Mouse (Mus musculus) left cerebral cortex, postnatal 14 days (tissue): ENCODE results near the gene Nfib. TPM values are rescaled to one million over a fixed set of nuclear protein-coding genes. Genes with fewer than 3 reads are reported as not detected.

Experiments used
- DNase-seq, 2 experiments: peaks; one replicate each; pipeline ENCODE4 v3.0.0; 2021 to 2022; ENCODE audit warnings: low spot score in 2 of 2, mixed read lengths in 1 of 2
- intact Hi-C: fragments of 180-260 bp; cut with DNase I; formaldehyde crosslinking; loops from one replicate; pipeline ENCODE4 v1.15.1; 2025
- total RNA-seq, 2 experiments: library from RNA; stranded (reverse); gene quantifications; 2 replicates each; pipeline ENCODE4 v1.2.3; 2021

Gene Nfib
- total RNA-seq, 2 experiments from 2014 or later, result 94.4 to 100 TPM

DNA sequence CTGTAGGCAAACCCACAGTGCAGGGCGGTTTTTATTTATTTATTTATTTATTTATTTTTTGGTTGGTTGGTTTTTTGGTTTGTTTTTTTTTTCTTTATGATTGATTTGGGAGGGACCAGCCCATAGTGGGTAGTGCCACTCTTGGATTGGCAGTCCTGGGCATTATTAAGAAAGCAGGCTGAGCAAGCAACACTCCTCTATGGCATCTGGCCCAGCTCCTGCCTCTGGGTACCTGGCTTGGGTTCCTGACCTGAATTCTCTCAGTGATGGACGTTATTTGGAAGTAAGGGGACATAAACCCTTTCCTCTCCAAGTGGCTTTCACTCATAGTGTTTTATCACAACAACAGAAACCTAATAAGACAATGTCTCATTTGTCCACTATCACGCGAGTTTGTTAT, 309.5 kb downstream of the Nfib start:
- DNase-seq, result no peak
- intact Hi-C loops, result no loop called here

DNA sequence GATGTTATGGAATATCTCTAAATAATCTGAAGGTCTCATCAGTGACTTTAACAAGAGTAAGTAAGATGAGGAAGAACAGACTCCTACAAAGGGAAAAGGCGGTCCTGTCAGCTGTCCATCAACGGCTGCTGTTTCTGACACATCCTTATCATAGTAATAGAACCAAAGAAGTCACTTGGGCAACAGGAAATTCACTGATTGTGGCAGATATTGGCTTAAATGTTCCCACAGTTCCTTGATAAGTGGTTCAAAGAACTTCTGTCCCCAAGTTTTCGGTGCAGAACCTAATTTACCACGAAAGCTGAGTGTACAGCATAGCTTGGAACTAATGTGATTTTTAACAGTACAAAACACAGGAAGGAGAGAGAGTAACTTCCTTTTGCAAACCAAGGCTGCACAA, 311.2 kb downstream of the Nfib start:
- no peak for DNase-seq
- intact Hi-C loops, result no loop called here

DNA sequence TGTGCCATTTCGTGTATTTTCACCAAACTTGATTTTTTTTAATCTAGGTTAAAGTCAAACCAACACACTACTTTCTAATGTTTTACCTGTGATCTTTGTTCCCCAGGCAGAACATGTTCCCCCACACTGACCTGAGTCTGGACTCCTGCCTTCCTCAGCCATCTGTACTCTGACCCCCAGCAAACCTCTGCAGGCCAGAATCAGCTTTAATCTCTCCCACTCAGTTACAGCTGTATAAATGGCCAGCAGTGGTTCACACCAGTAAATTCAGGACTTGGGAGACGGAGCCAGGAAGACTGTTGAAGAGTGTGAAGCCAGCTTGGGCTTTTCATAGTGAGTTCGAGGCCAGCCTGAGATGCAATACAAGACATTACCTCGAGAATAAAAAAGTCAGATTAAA, 312.5 kb downstream of the Nfib start:
- intact Hi-C loops, result no loop called here
- no peak for DNase-seq

DNA sequence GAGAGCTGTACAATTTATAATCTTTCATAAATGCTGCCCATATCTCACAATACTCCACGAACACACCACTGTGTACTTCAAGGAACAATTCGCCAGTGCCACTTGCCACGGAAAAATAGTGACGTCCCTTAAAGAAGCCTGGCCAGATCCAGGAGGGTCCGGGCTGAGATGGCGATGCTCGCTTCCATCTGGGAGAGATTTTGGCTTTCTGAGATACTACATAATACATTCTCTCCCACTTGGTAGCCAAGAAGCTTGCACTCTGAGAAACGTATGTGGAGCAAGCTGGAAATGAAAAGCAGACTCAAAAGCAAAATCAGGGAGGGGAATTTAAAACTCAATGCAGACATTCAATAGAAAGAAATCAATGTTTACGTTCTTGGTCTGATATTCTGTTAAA, 313.1 kb downstream of the Nfib start:
- no peak for DNase-seq
- intact Hi-C loops, result no loop called here

DNA sequence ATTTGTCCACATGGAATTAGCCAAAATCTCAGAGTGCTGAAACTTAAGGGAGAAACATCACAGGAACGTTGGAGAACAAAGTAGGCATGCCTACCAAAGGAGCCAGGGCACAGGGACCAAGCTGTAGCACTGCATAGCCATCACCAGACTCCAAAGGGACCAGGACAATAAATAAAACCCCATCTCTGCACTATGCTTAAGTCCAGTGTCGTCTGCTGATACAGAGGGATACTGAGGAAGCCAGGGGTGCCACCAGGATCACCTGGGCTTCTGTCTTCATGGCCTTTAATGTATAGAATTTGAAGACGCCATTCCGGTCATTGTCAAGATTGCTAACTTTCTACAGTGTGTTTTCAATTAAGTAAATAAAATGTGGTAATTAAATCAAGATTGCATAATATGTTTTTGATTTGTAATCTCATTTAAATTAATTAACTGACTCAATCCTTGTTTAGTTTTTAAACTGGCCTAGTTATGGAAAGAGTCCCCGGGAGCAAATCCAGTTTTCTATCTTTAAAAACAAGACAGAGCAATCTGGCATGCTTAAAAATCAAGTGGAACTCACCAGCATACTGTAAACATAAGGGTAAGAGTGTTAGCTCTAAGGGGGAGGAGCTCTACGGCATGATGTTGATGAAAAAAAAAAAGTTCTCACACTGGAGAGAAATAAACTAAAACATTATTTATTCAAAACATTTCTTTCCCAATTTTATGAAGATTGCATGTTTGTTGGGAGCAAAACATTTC, 313.7 kb downstream of the Nfib start:
- DNase-seq, result no peak
- intact Hi-C loops, result no loop called here

DNA sequence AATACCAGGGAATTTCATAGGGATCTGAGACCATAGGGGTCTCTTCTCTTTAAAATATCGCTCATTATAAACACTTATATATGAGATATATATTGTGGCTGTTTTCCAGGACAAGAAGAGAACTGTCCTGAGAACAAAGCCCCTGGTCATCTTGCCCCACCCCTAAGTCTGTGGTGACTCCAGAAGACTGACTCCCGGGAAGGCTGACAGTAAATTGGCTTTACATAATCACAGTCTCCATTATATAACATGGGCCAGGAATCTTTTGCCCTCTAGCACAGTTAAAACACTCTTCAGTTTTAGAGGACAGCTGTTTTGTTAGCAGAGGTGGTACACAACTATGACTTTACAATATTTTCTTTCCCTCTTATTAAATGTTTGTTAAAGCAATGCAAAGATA, 315.0 kb downstream of the Nfib start:
- intact Hi-C loops, result no loop called here
- no peak for DNase-seq

DNA sequence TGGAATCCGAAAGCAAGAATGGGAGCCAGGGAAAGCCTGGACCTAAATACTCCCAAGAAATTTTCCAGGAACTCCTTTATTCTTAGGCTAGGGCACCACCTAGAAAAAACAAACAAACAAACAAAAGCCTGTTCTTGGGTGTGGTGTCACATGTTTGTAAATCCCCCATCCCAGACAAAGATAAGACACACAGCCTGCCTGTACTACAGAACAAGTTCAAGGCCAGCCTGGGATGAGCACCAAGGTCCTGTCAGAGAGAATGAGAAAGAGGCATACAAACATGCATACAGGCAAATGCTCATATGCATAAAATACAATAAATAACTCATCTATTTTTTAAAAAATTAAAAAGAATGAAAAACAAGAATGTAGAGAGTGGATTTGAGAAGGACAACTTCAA, 315.7 kb downstream of the Nfib start:
- intact Hi-C loops, result no loop called here
- no peak for DNase-seq

DNA sequence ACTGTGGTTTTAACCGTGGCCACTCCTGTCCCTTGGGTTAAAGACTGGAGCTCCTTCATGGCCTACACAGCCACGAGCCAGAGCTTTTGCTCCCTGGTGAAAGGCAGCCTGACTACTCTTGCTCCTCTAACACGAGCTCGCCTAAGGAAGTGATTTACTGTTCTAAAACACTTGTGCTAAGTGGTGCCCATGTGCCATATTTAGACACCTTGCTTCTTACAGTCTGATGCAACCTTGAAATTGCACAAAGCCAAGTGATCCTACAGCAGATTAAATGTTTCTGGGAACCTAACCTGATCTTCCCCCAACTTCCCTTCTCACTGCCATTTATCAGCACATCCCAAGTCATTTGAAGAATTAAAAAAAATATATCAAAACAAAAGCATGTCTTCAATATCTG, 317.9 kb downstream of the Nfib start:
- DNase-seq, result no peak
- intact Hi-C loops, result no loop called here

DNA sequence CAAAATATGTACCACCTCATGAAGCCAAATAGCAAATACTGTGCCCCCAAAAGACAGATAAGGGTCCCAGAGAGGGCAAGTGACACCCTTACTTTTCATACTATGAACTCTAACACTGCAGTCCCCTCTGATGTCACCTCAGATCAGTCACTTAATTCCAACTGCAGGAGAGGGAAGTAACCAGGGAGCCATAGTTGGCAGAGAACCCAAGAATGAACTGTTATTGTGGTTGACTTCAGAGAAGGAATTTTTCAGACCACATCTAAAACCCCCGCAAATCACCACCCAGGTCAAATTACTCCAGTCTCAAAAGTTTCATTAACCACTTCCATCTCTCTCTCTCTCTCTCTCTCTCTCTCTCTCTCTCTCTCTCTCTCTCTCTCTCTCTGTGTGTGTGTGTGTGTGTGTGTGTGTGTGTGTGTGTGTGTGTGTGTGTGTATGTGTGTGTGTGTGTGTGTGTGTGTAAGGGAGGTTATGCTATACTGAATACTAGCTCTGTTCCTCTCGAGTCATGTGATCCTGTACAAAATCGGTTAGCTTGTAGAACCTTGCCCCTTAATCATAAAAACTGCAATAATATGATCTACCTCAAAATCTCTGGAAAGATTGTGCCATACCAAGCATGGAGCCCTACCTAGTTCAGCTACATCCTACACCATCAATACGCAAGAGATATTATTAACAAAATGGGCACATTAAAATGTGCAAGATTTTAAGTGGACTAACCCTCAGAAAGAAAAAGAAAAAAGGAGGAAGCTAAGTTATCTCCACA, 319.1 kb downstream of the Nfib start:
- DNase-seq, result no peak
- intact Hi-C loops, result no loop called here

DNA sequence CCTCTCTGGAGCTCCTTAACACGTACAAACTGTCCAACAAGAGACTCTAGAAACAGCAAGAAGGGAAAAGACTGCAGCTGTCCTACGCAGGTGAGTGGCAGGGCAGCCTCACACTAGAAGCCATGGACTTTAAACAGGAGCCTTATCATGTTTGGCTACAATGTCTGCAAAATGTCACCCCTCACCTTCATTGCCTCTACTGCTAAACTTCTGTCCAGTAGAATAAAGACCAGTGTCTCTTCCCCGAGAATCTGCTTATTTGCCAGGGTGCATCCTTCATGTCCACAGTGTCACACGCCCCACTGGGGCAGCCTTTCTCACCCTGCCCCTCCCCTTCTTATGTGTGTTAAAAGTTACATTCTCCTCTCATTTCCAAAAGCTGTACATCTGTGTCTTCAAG, 319.9 kb downstream of the Nfib start:
- intact Hi-C loops, result no loop called here
- no peak for DNase-seq

DNA sequence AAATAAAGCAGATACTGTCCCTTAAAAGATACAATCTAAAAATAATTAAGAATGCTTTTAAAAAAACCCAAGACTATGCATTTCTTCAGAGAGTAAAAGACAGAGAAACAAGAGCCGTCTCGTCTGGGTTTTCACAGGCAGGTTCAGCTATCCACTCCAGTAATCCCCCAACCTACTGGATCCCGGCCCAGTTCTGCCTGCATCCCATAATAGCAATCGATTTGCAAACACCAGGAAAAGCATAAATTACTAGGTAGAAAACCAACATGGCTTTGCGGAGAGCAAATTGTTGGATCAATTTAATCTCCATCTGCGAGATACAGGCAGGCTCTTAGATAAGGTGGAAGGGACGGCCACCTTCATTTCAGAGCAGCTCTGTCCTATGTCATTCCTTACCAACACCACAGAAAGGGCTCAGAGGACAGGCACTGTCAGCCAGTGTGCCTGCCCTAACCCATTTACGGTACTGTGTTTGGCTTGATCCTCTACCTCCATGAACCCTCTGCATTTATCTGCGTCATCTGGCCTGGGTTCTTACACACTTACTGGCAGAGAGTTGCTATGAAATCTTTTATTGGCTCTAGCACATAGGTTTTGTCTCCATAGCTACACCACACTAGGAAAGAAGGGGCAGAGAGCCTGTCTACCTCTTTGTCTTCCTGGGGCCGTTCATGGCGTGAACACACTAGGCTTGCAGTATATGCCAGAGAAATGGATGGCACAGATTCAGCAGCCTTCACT, 321.4 kb downstream of the Nfib start:
- peak in 1 of 2 experiments; percentile 23 for DNase-seq
- intact Hi-C loops, result no loop called here

DNA sequence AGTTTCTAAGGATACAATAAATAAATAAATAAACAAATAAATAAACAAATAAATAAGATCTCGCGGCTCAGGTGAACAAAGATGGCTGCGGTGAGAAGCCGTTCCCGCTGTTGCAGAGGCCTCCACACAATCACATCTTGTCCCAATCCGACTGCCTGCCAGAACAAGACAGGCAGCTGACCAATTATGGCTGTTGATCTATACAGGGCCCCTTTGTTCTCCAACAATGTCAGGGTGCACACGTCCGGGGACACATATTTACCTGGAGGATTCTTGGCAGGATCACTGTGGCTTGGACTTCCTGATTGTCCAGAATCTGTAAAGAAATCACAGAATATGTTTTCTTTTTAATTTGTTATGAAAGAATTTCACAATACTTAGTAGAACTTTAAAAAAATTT, 322.2 kb downstream of the Nfib start:
- no peak for DNase-seq
- intact Hi-C loops, result no loop called here

DNA sequence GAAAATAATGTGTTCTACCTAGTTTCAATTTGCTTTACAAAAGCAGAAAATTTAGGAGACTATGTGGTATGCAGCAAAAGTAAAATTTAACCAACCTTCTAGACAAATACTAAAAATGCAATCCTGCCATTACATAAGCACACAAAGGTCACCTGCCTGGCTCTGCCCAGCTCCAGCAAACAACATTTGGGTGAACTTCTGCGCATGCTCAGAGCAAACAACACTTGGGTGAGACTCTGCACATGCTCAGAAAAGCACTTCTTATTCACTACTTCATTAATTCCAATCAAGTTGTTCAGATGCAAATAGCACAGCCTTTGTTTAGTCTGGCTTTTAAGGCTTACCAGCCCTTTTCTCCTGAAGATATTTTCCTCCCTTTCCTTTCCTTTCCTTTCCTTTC, 323.8 kb downstream of the Nfib start:
- intact Hi-C loops, result no loop called here

DNA sequence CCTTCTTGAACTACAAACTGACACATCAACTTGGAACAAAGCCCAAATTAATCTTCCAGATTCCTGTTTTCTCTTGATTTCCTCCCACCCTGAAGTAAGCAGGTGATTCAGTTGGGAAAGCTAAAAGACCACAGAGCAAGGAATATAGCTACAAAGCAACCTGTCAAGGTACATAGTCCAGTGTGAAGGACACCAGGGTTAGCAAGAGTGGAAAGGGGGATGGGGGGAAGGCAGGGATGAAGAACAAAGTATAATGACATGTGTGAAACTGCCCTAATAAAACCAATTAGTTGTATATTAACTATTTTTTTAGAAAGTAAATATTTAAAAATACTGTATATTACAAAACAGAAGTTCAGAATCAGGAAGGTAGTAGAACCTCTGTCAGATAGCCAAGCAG, 325.0 kb downstream of the Nfib start:
- intact Hi-C loops, result no loop called here
- DNase-seq, result no peak

More for the DNA sequence above, 323.8 kb downstream of the Nfib start:
- no peak for DNase-seq

DNA sequence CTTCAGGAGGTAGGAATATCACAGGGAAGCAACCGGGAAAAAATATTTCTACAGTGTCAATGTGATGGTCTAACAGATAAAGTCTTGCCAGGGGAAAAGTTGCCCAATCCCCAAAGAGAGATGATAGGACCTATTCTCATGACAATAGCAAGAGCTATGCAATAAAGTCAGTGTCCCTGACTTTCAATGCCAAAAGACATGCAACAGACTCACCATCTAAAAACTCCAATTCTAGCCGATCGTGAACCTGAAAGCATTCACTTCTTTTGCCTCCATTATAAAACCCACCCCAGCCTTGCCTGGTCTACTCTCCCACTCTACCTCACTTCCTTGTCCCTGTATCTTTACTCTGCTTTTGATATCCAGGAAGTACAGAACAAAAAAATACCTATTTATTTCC, 327.5 kb downstream of the Nfib start:
- intact Hi-C loops, result no loop called here
- DNase-seq, result no peak

DNA sequence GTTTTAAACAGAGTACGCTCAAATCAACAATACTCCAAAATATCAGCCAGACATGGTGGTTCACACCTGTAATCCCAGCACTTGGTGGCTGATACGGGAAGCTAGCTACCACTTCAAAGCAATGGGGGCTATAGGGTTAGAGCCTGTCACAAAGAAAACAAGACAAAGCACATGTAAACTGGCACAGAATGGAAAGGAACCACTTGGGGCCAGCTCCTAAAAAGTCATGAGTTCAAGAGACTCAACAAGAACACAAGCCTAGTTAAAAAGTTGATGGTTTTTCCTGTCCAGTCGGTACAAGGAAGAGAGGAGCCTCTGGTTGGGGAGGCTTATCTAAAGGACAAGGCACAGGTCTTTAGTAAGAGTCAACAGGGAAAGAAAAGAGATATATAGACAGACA, 327.9 kb downstream of the Nfib start:
- intact Hi-C loops, result no loop called here
- DNase-seq, result no peak

DNA sequence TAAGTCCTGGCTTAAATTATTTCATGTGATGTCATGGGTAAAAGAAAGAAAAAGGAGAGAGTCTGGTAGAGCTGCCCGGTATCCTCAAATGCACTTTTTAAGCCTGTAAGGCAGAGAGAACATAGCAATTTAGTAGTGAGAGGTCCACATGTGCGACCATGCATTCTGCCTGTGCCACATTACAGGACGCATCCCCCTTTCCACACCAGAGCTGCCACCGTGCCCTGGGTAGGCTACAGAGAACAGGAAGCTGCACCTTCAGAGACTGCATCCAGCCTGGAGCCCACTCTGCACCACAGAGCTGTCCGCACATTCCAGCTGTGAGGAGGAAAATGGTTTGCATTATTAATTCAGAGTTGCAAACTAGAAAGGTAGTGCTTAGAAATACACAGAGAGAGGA, 331.0 kb downstream of the Nfib start:
- intact Hi-C loops, result no loop called here
- DNase-seq, result no peak

DNA sequence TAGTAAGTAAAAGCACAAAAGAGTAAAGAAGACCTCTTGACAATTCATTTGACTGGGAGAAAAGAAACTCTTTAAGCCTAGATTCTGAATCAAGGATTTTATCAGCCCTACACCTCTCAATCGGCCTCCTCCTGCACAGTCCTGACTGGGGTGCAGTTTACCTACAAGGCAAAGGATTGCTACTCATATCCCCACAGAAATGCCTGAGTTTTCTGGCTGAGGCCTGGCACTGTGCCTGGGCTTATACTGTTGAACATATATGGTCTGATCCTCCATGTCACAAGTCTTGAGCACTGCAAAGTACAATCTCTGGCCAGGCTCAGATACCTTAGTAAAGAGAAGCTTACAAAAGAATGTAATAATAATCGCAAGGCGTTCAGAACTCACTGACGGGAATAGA, 333.3 kb downstream of the Nfib start:
- DNase-seq, result no peak
- intact Hi-C loops, result no loop called here

DNA sequence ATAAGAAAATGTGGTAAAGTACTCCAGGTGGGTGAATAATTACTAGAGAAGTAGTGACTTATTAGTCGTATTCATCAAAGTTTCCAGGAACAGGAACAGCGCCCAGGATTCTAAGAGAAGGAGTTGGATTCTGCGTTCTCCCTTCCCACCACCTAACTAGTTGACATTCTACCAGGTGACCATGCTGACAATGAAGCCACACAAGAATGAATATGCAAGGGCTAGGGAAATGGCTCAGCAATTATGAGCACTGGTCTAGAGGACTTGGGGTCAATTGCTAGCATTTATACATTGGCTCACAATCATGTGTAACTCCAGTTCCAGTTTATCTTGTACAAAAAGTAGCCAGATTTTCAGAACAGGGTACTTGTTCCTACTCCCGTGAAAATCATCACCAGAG, 334.1 kb downstream of the Nfib start:
- no peak for DNase-seq
- intact Hi-C loops, result no loop called here

DNA sequence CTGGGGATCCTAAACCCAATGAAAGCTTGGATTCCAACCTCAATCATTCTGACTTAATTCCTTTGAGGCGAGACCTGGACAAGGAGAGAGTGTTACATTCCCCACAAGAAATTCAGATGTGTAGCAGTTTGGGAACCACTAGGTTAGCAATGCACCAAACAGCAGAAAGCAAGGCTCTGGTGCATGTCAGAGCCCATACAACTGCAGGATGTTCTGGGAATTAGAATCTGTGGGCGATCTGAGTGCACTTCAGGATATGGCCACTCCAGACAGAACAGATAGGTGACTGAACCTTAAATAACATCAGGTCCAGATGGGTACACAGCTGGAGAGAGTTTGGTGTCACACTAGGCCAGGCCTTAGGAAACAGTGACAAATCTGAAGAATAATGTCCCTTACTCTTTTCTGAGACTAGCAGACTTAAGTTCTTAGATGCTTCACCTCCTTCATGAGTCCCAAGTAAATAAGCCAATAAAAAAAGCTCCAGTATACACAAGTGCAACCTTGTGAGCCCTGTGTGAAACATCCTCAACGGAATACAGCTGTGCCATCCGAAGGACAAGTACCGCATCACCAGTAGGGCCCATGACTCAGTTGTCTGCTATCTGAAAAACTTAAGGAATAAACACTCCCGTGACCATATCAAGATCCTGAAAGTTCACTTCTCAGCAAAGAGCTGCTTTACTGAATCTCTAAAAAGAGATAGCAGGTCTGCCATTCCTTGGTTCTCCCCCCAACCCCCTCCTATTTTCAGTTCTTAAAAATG, 336.4 kb downstream of the Nfib start:
- DNase-seq, result no peak
- intact Hi-C loops, result no loop called here
